Mouse (Mus musculus): ENCODE measurements around the gene Rhox4f.
"Not testable (repeated sequence)": the region's sequence is repeated elsewhere in the genome, so short reads cannot be mapped to it uniquely, and the experiment has no call there.

- TF ChIP-seq POLR2A (IDR thresholded peaks at IDR 0.05; ENCODE audit: control insufficient read depth, extremely low read depth, insufficient read depth, low read length, poor library complexity); CTCF (IDR thresholded peaks at IDR 0.05; ENCODE audit: borderline replicate concordance, control insufficient read depth, extremely low read depth, insufficient read depth, low read length, poor library complexity): not testable (repeated sequence)
These were observed 26.8 kb downstream of the Rhox4f start, which contains the start of gene Rhox3f for GRCm38 (mm10) chrX:37580692-37581091.

Measured in thymus, adult 2 months (tissue).